Mouse (Mus musculus) liver, embryonic 14.5 days (tissue): Measurements from ENCODE around the gene Esam.

Experiments
- CTCF ChIP-seq: IDR thresholded peaks from 2 replicates; pipeline ENCODE4 v1.5.1; 2016; ENCODE audit warnings: antibody characterized with exemption, low read depth, control low read depth
- EP300 ChIP-seq: IDR thresholded peaks from 2 replicates; pipeline ENCODE4 v1.6.1; 2016; ENCODE audit warnings: antibody characterized with exemption, low read depth

GRCm38 (mm10) chr9:37552536-37553293 is 24.8 kb downstream of the Esam start, which contains the start of gene Nrgn:
- TF ChIP-seq CTCF, result no peak
- TF ChIP-seq EP300, result no peak
